Mouse (Mus musculus) G1E (cell line): ENCODE measurements around the gene Crim1.

Experiments used
- CTCF ChIP-seq: IDR thresholded peaks from 2 replicates; pipeline ENCODE4 v1.5.1; 2012; ENCODE audit warnings: low read depth, low read length, inconsistent platforms, mixed read lengths
- GATA1 ChIP-seq: IDR thresholded peaks from 2 replicates; pipeline ENCODE4 v1.6.1; 2012; ENCODE audit warnings: borderline replicate concordance, low read length, inconsistent platforms, mixed read lengths
- POLR2AphosphoS5 ChIP-seq: IDR thresholded peaks from 2 replicates; pipeline ENCODE4 v1.6.1; 2012; ENCODE audit warnings: low read depth, low read length, inconsistent platforms; ENCODE audit not compliant: insufficient replicate concordance
- TAL1 ChIP-seq: conservative IDR thresholded peaks from 2 replicates; pipeline ENCODE4 v1.6.1; 2012; ENCODE audit warnings: low read depth, low read length, inconsistent platforms, mixed read lengths

- no peak for TF ChIP-seq CTCF
- no peak for TF ChIP-seq TAL1
- TF ChIP-seq GATA1, result no peak
- no peak for TF ChIP-seq POLR2AphosphoS5
These were observed 2.2 kb downstream of the Crim1 start for GRCm38 (mm10) chr17:78202221-78202620.
